Mouse (Mus musculus): ENCODE results near the gene Melk. TPM values are rescaled to one million over a fixed set of nuclear protein-coding genes. Genes with fewer than 3 reads are reported as not detected.

The Melk gene
- total RNA-seq (2015; ENCODE audit: low replicate concordance) (36.9 and 54.8 TPM in 2 replicates), total RNA-seq (2017; ENCODE audit: low replicate concordance) (40.1 and 45.6 TPM in 2 replicates)

DNA sequence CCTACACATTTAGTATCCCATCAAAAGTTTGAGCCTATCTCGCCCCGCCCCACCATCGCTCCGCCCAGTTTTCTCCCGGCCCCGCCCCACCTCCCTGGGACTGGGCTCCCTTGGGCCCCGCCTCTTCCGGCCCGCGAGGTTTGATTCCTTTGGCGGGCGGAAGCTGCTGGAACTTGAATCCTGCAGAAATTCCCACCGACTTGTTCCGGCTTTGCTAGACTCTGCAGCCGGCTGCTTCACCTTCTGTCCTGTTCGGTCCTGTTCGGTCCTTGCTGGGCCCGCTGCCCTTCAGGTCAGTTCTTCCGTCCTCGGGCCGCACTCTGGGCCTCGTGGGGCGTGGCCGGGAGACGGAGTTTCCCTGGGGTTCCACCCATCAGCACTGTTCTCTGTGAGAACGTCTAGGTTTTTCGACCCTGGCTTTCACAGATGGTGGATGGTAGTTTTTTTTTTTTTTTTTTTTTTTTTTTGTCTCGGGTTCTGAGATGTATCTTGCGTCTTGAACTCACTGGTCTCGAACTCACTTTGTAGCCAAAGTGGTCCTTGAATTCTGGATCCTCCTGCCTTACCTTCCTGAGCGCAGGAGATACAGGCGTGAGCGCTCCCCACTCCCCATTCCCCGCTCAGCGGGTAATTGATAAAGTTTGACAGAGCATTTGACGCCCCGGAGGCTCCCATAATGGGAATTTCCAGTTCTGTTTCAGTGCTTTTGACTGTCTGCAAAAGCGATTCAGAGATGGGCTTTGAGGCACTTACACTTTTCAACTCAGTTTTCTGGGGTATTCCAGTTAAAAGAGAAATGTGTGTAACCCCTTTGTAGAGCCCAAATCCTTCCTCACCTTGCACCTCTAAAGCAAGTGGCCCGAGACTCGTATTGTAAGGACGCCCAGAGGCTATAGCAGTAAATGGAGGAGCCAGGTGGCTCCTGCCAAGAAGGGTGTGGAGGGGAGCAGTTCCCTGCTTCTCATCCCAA, at the start of gene Melk:
TSS of gene Melk (plus strand) at position 96 of the 970 bp plus-strand sequence.
- ATAC-seq (replicated peaks; ENCODE audit: low FRiP score, poor library complexity, severe bottlenecking): peak; percentile 98

DNA sequence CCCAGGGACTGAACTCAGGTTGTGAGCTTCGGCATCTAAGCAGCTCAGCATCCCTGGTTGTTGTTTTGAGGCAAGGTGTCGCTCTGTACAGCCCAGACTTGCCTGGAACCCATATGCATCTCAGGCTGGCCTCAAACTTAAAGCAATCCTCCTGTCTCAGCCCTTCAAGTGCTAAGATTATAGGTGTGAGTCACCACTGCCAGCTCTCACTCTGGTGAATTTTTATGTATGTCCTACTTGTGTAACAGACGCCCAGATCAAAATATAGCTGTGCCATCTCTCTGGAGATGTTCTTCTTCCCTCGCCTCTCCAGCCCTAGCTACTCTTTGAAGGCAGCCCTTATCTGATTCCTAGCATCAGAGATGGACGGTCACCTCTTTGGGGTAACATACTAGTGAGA, 49.2 kb upstream of the Melk start:
- no peak for ATAC-seq (replicated peaks; ENCODE audit: low FRiP score, poor library complexity, severe bottlenecking)

- no peak for ATAC-seq (replicated peaks; ENCODE audit: low FRiP score, poor library complexity, severe bottlenecking)
Measured at GRCm38 (mm10) chr4:44251966-44252916, 48.4 kb upstream of the Melk start.

DNA sequence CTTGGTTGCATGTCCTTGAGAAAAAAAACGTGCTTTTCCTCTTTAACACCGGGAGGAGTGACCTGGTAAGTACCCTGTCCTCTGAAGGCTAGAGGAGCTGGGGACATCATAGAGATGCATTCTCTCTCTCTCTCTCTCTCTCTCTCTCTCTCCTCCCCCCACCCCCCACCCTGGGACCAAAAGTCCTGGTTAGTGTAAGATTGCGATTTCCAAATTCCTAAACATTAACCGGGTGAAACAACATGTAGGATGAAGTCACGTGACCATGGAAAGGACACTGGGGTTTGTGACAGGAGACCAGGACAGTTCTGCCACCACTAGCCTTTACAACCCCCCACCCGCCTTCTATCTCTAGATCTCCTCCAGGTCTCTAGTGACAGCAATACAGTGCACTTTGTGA, 47.5 kb upstream of the Melk start:
- ATAC-seq (replicated peaks; ENCODE audit: low FRiP score, poor library complexity, severe bottlenecking): no peak

DNA sequence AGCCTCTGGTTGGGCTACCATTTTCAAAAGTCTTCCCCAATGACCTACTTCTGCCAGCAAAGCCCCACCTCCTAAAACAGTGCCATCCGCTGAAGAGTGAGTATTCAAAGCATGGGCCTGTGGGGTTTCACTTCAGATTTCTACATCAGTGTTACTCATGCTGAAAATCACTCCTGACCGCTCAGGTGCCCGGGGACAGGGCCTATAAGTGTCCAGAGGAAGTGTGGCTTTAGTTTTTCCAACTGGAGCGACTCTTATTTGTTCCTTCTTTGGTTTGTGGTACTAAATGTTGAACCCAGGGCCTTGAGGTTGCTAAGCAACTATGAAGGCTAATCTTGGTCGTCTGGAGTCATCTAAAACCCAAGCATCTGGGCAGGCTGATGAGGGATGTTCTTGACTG, 46.1 kb upstream of the Melk start:
- ATAC-seq (replicated peaks; ENCODE audit: low FRiP score, poor library complexity, severe bottlenecking): no peak

GRCm38 (mm10) chr4:44259126-44259525, 41.5 kb upstream of the Melk start:
- no peak for ATAC-seq (replicated peaks; ENCODE audit: low FRiP score, poor library complexity, severe bottlenecking)

DNA sequence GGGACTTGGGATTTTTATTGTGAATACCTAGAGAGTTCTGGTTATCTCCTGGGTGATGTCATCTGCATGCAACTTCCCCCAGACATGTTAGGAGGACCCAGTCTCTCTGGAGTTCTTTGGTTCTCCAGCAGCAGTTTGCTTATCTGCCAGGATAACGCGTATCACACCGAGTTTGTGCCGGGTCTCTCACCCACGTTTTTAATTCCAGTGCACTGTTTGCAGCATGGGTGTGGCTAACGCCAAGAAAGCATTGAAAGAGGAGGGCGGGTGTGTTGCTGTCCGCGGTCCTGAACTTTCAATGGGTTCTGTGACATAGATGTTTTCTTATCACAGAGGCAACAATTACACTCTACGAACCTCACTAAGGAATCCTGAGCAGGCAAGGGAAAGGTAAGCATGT, 40.4 kb upstream of the Melk start:
- no peak for ATAC-seq (replicated peaks; ENCODE audit: low FRiP score, poor library complexity, severe bottlenecking)

DNA sequence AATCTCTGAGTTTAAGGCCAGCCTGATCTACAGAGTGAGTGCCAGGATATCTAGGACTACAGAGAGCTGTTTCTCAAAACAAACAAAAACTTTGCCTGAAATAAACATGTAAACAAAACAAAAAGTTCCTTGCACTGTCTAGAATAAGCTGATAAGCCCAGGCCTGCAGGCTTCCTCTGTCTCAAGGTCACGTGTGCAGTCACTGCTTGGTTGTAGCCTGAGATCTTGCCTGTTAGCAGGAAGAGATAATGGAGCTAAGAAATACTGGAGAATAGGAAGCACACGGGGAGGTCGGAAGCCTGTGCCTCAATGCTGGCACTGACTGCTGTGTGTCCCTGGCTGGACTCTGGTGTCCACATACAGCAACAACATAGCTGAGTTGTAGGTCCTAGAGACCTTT, 35.2 kb upstream of the Melk start:
- no peak for ATAC-seq (replicated peaks; ENCODE audit: low FRiP score, poor library complexity, severe bottlenecking)

GRCm38 (mm10) chr4:44267437-44267836, 33.2 kb upstream of the Melk start:
- ATAC-seq (replicated peaks; ENCODE audit: low FRiP score, poor library complexity, severe bottlenecking): no peak

DNA sequence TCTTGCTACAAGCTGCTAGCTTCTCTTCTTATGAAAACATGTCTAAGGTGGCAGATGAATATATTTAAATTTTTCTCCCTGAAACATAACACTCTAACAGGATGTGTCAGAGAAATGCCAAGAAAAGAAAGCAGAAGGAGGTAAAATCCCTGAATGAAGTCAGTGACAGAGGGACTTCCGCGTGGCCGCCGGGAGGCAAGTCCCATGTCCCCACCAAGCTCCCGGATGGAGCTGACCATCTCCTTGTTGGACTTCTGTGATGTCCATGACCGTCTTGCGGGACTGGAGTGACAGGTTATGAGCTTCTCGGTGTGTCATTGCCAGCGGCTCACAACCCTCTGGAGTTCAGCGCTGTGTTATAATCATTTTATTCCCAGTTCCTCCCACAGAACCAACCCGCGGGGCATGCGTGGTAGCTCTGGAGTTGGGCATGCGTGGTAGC, 31.3 kb upstream of the Melk start:
- ATAC-seq (replicated peaks; ENCODE audit: low FRiP score, poor library complexity, severe bottlenecking): no peak

DNA sequence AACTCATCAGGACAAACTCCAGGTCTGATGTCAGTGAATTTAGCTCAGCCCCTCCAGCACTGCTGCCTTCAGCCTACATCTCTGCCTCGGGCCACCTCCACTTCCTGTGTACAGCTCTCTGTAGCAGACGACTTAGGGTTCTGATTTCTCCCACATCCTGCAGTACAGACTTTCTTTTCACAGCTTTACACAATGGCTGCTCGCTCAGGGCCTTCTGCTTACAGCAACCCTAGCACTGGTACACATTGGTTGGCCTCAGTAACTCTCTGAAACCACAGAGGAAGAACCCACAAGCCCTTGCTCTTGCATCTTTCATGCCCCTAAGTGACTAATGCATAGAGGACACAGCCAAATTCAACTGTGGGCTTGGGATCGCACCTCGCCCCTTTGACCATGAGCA, 29.5 kb upstream of the Melk start:
- ATAC-seq (replicated peaks; ENCODE audit: low FRiP score, poor library complexity, severe bottlenecking): no peak

DNA sequence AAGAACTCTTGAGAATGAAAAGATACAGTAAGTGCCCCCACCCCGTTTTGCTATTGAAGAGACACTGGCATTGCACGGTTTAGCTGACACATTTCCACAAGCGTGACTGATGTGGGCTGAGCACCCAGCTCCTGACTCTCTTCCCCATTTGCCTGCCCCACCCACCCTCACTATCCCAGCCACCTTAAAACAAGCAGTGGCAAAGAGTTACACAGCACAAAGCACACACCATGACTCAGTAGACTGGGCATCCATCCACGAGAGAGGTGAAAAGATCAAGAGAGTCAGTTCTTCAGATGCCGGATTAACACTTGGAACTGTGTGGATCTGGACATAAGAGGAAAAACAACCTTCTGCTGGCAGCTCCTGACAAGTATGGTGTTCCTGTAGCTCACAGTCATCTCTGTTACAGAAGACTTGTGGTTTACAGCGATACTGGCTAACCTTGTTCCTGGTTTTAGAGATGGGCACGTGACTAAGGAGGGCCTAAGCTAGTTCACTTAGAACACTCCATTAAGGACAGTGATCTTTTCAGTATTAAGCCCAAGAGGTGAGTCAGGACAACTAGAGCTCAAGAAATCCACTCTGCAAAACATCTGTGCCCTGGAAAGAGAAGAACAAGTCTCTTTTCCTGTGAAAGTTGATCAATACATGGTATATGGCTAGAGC, 18.9 kb upstream of the Melk start:
- ATAC-seq (replicated peaks; ENCODE audit: low FRiP score, poor library complexity, severe bottlenecking): no peak

DNA sequence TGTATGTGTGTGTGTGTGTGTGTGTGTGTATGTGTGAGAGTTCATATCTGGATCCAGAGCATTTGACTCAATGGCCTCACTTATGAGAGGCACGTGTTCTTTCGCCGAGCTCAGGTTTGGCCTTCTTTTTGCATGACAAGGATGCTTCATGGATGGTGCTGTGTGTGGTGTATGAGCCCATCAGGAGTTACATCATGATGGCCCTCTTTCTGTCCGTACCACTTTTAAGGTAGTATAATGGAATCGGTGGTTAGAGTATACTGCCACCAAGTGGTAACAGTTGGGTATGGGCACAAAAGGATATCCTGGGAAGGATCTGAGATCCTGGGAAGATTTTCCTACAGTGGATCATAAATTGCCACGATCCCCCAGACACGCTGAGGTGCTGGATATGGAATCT, 8.1 kb upstream of the Melk start:
- peak; percentile 39; the same call in 1 of the 2 replicates for ATAC-seq (replicated peaks; ENCODE audit: low FRiP score, poor library complexity, severe bottlenecking)

DNA sequence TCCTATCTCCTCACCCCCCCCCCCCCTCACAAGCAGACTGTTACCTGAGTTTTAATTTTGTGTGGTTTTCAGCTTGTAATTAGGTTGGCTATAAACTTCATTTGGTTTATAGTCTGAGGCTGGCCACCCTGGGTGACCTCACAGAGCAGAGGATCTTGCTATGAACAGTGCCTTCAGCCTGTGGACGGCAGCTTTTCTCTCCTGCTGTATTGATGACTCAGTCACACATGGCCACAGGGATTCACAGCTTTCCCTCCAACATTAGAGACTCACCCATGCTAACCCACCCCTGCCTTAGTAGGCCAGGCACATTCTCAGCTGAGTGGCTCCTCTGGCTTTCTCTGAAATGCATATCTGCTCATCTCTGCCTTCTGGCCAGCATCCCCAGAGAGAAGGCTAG, 4.8 kb upstream of the Melk start:
- ATAC-seq (replicated peaks; ENCODE audit: low FRiP score, poor library complexity, severe bottlenecking): no peak

DNA sequence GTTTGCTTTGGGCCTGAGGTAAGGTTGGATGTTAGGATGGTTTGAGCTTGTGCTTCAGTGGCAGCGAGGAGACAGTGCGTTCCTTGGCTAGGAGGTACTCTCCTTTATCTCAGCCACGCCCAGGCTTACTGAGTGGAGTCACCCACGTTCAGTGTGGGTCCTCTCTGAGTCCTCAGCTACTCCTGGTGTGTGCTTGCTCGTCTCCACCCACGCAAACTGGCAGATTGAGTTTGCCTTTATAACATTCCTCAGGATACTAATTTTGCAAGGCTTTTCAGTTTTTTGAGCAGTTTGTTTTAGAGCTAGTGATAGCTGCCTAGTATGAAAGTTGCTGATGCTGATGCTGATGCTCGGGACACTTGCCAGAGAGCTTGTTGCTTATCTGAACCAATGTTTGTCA, 5.9 kb downstream of the Melk start:
- no peak for ATAC-seq (replicated peaks; ENCODE audit: low FRiP score, poor library complexity, severe bottlenecking)

GRCm38 (mm10) chr4:44310429-44310828, 9.8 kb downstream of the Melk start:
- no peak for ATAC-seq (replicated peaks; ENCODE audit: low FRiP score, poor library complexity, severe bottlenecking)

- ATAC-seq (replicated peaks; ENCODE audit: low FRiP score, poor library complexity, severe bottlenecking): no peak
Measured at GRCm38 (mm10) chr4:44310911-44311310, 10.2 kb downstream of the Melk start.

GRCm38 (mm10) chr4:44316270-44316809, 15.7 kb downstream of the Melk start:
- no peak for ATAC-seq (replicated peaks; ENCODE audit: low FRiP score, poor library complexity, severe bottlenecking)

- no peak for ATAC-seq (replicated peaks; ENCODE audit: low FRiP score, poor library complexity, severe bottlenecking)
Measured at GRCm38 (mm10) chr4:44320448-44320847, 19.8 kb downstream of the Melk start.

- ATAC-seq (replicated peaks; ENCODE audit: low FRiP score, poor library complexity, severe bottlenecking): no peak
Measured at GRCm38 (mm10) chr4:44322124-44322523, 21.4 kb downstream of the Melk start.
